Mouse (Mus musculus) MEL (cell line): ENCODE measurements at regions not wholly inside any gene's neighbourhood (a gene's known extent, or its start where the extent isn't known, plus 50 kb on each side); places are given as distances from the start of the nearest gene placed in this dataset.

Experiments
- CTCF ChIP-seq, 3 experiments: IDR thresholded peaks in 2 of 3; conservative IDR thresholded peaks in 1 of 3; 2 replicates each; pipeline ENCODE4 v1.5.1; 2011 to 2012; ENCODE audit warnings: low read length in 3 of 3, low read depth in 2 of 3, mild to moderate bottlenecking in 2 of 3, improper control_type of control experiment in 1 of 3, inconsistent platforms in 1 of 3, mixed read lengths in 1 of 3, moderate library complexity in 1 of 3; ENCODE audit not compliant: control insufficient read depth in 1 of 3, insufficient read depth in 1 of 3, poor library complexity in 1 of 3, severe bottlenecking in 1 of 3
- GATA1 ChIP-seq: IDR thresholded peaks from 2 replicates; pipeline ENCODE4 v1.6.1; 2011; ENCODE audit warnings: low read depth, low read length, improper control_type of control experiment
- MAX ChIP-seq: IDR thresholded peaks from 2 replicates; pipeline ENCODE4 v1.6.1; 2011; ENCODE audit warnings: low read length, improper control_type of control experiment
- NRF1 ChIP-seq: IDR thresholded peaks from 2 replicates; pipeline ENCODE4 v1.6.1; 2014; ENCODE audit warnings: low read depth, mild to moderate bottlenecking, inconsistent platforms, low read length, improper control_type of control experiment, moderate library complexity; ENCODE audit not compliant: poor library complexity, insufficient read depth, severe bottlenecking
- POLR2A ChIP-seq, 2 experiments: IDR thresholded peaks; 2 replicates each; pipeline ENCODE4 v1.6.1; 2011 to 2012; ENCODE audit warnings: low read length in 2 of 2, mild to moderate bottlenecking in 2 of 2, control low read depth in 1 of 2, improper control_type of control experiment in 1 of 2, low read depth in 1 of 2, moderate library complexity in 1 of 2; ENCODE audit not compliant: control insufficient read depth in 1 of 2, insufficient read depth in 1 of 2, poor library complexity in 1 of 2
- RAD21 ChIP-seq: IDR thresholded peaks from 2 replicates; pipeline ENCODE4 v1.6.1; 2011; ENCODE audit warnings: mild to moderate bottlenecking, low read depth, low read length, improper control_type of control experiment
- TBP ChIP-seq: IDR thresholded peaks from 2 replicates; pipeline ENCODE4 v1.8.0; 2011; ENCODE audit warnings: low read depth, low read length, improper control_type of control experiment
- TCF12 ChIP-seq: IDR thresholded peaks from 2 replicates; pipeline ENCODE4 v1.6.1; 2014; ENCODE audit warnings: low read depth, mild to moderate bottlenecking, inconsistent platforms, low read length, improper control_type of control experiment, moderate library complexity

DNA sequence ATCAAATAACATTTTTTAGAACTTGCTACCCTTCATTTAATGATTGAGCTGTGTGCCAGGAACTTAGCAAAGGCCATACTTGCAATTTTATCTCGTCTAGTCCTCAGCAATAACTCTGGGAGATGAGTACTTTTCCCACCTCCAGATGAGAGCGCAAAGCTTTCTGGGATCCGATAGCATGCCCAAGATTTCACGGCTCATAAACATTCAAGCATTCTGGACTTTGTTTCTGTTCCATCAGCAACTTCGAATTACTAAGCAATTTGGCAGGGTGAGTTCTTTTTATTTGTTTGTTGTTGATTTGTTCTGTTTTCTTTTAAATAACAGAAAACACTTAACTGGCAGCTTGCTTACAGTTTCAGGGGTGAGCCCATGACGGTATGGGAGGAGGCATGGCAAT, 224.6 kb upstream of the Bmper start:
- TF ChIP-seq CTCF (IDR thresholded peaks at IDR 0.05 in 2 of 3, conservative IDR thresholded peaks at IDR 0.05 in 1 of 3; ENCODE audit: control insufficient read depth in 1 of 3, insufficient read depth in 1 of 3, low read depth in 2 of 3, low read length in 3 of 3, poor library complexity in 1 of 3, severe bottlenecking in 1 of 3) (no peak), GATA1 (no peak), TCF12 (no peak), MAX (no peak), TBP (no peak), POLR2A (IDR thresholded peaks at IDR 0.05; ENCODE audit: control insufficient read depth in 1 of 2, insufficient read depth in 1 of 2, low read depth in 1 of 2, low read length in 2 of 2, poor library complexity in 1 of 2) (no peak), RAD21 (no peak), NRF1 (no peak)
